Mouse (Mus musculus): ENCODE results near the gene Ugt2a1. TPM values are rescaled to one million over a fixed set of nuclear protein-coding genes. Genes with fewer than 3 reads are reported as not detected.

The Ugt2a1 gene
- polyA plus RNA-seq, 1 experiment = not detected

Other genes with a start within 250 kb of the Ugt2a1 start
- gene Ugt2b37, start 236.1 kb downstream of the Ugt2a1 start, polyA plus RNA-seq (2012; fragmentation: generic; extraction: Trizol) = not detected
- not detected for gene Ugt2a3, start 153.7 kb downstream of the Ugt2a1 start, polyA plus RNA-seq (2012; fragmentation: generic; extraction: Trizol)
- gene Ugt2b38, start 66.7 kb downstream of the Ugt2a1 start, polyA plus RNA-seq (2012; fragmentation: generic; extraction: Trizol) = not detected
- gene Ugt2a2, start 8.6 kb downstream of the Ugt2a1 start, polyA plus RNA-seq (2012; fragmentation: generic; extraction: Trizol) = not detected
- not detected for gene Gm43638, start 4.1 kb downstream of the Ugt2a1 start, polyA plus RNA-seq (2012; fragmentation: generic; extraction: Trizol)
- gene Sult1b1, start 47.3 kb upstream of the Ugt2a1 start, polyA plus RNA-seq (2012; fragmentation: generic; extraction: Trizol) = not detected
- not detected for gene Sult1d1, start 78.2 kb upstream of the Ugt2a1 start, polyA plus RNA-seq (2012; fragmentation: generic; extraction: Trizol)
- not detected for gene Sult1e1, start 100.7 kb upstream of the Ugt2a1 start, polyA plus RNA-seq (2012; fragmentation: generic; extraction: Trizol)
- not detected for gene Csn1s1, start 175.3 kb upstream of the Ugt2a1 start, polyA plus RNA-seq (2012; fragmentation: generic; extraction: Trizol)
- gene Csn2, start 208.8 kb upstream of the Ugt2a1 start, polyA plus RNA-seq (2012; fragmentation: generic; extraction: Trizol) = not detected